Mouse (Mus musculus): ENCODE measurements around the gene Bgn. TPM values are rescaled to one million over a fixed set of nuclear protein-coding genes. Genes with fewer than 3 reads are reported as not detected.

Gene Bgn
- total RNA-seq, 2 experiments from 2014 or later, result 70.0 to 118 TPM

Other genes starting within 250 kb of the Bgn start
- gene Xlr4c, start 240.5 kb upstream of the Bgn start, total RNA-seq (2021), result under 1 TPM in 1 of 2 experiments, not detected in 1; 0.17 TPM
- gene Xlr3c, start 218.2 kb upstream of the Bgn start, total RNA-seq (2021), result not detected
- gene Xlr5a, start 190.6 kb upstream of the Bgn start, total RNA-seq (2021), result not detected
- not detected for gene Xlr5c, start 190.6 kb upstream of the Bgn start, total RNA-seq (2021)
- gene Gm45015, start 146.8 kb upstream of the Bgn start, total RNA-seq (2021), result not detected
- gene Zfp275, start 141.0 kb upstream of the Bgn start, total RNA-seq (2021), result 1 to 10 TPM; 4.4 to 5.6 TPM
- not detected for gene Gm18336, start 84.9 kb upstream of the Bgn start, total RNA-seq (2021)
- under 1 TPM in 1 of 2 experiments, not detected in 1; 0.15 TPM for gene Zfp92, start 72.5 kb upstream of the Bgn start, total RNA-seq (2021)
- gene Trex2, start 48.3 kb upstream of the Bgn start, total RNA-seq (2021), result not detected
- gene Haus7, start 24.6 kb upstream of the Bgn start, total RNA-seq (2021), result 10 to 100 TPM; 11.0 to 13.7 TPM
- gene Atp2b3, start 19.5 kb downstream of the Bgn start, total RNA-seq (2021), result 10 to 100 TPM; 13.2 to 14.3 TPM
- not detected for gene Dusp9, start 155.8 kb downstream of the Bgn start, total RNA-seq (2021)
- gene Pnck, start 176.5 kb downstream of the Bgn start, total RNA-seq (2021), result 10 to 100 TPM in 1 of 2 experiments, 1 to 10 TPM in 1; 8.2 to 11.4 TPM
- 100 to 1,000 TPM; 105 to 106 TPM for gene Slc6a8, start 189.5 kb downstream of the Bgn start, total RNA-seq (2021)
- gene Bcap31, start 232.6 kb downstream of the Bgn start, total RNA-seq (2021), result 10 to 100 TPM; 45.9 to 47.7 TPM
- 10 to 100 TPM; 23.0 to 25.3 TPM for gene Abcd1, start 233.0 kb downstream of the Bgn start, total RNA-seq (2021)

Measured in gastrocnemius, postnatal 36 days (tissue).